Mouse (Mus musculus) E14TG2a.4 (cell line): Measurements from ENCODE around the gene Sco1.

Experiments used
- H3K27me3 ChIP-seq: 2 replicates; pipeline ENCODE4 v1.6.1; 2014; ENCODE audit warnings: low read length, control low read depth; ENCODE audit not compliant: insufficient read depth
- H3K36me3 ChIP-seq: 2 replicates; pipeline ENCODE4 v1.6.1; 2014; ENCODE audit warnings: low read length, control low read depth; ENCODE audit not compliant: insufficient read depth
- H3K4me1 ChIP-seq: replicated peaks from 2 replicates; pipeline ENCODE4 v1.6.1; 2014; ENCODE audit warnings: low read depth, low read length, control low read depth
- H3K4me3 ChIP-seq: replicated peaks from 2 replicates; pipeline ENCODE4 v1.5.1; 2014; ENCODE audit warnings: mild to moderate bottlenecking, low read length
- H3K9me3 ChIP-seq: 2 replicates; pipeline ENCODE4 v1.6.1; 2014; ENCODE audit warnings: low read length, control low read depth
- CTCF ChIP-seq: conservative IDR thresholded peaks from 2 replicates; pipeline ENCODE4 v1.5.1; 2014; ENCODE audit warnings: low read length
- NANOG ChIP-seq: IDR thresholded peaks from 2 replicates; pipeline ENCODE4 v1.6.1; 2014; ENCODE audit warnings: borderline replicate concordance, low read length, mixed read lengths
- POU5F1 ChIP-seq: IDR thresholded peaks from 2 replicates; pipeline ENCODE4 v1.6.1; 2014; ENCODE audit warnings: low read length, borderline replicate concordance

Gene Sco1

GRCm38 (mm10) chr11:67051676-67052320, 672 bp upstream of the Sco1 start:
- Histone ChIP-seq H3K4me1 (peaks cover 72% of the 10 kb centered on the region), H3K27me3 (no peaks in the 10 kb centered on the region), H3K36me3 (peaks cover 48% of the 10 kb centered on the region), H3K4me3 (peak overlapping the region; percentile 100), H3K9me3 (no peaks in the 10 kb centered on the region)
- no peak for TF ChIP-seq CTCF
- TF ChIP-seq POU5F1 = no peak
- TF ChIP-seq NANOG = no peak

GRCm38 (mm10) chr11:67054754-67055365, 2.4 kb downstream of the Sco1 start:
- Histone ChIP-seq H3K4me1 (peaks cover 60% of the 10 kb centered on the region), H3K4me3 (no peak overlapping the region), H3K9me3 (no peaks in the 10 kb centered on the region), H3K27me3 (no peaks in the 10 kb centered on the region), H3K36me3 (peaks cover 74% of the 10 kb centered on the region)
- TF ChIP-seq CTCF (no peak), POU5F1 (no peak)

DNA sequence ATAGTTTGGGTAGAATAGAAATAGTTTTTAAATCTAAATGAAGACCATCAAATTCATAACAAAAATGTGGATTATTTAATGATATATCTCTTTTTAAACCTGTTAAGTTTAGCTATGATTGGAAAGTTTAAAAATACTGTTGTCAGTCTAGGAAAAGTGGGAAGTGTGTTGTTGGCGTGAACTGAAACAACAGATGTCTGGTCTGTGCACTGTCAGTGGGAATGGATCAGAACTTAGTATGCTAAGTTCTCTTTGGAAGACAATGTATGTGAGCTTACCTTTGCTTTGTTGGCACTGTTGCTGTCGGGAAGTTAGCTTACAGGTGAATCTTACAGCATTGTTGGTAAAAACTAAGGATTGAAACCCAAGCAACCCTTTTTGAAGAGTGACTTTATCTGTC, 8.8 kb downstream of the Sco1 start:
- Histone ChIP-seq H3K36me3 (peaks cover 98% of the 10 kb centered on the region), H3K27me3 (no peaks in the 10 kb centered on the region), H3K4me3 (no peak overlapping the region), H3K9me3 (no peaks in the 10 kb centered on the region), H3K4me1 (peaks cover 21% of the 10 kb centered on the region)
- TF ChIP-seq POU5F1 (no peak), CTCF (no peak), NANOG (no peak)

DNA sequence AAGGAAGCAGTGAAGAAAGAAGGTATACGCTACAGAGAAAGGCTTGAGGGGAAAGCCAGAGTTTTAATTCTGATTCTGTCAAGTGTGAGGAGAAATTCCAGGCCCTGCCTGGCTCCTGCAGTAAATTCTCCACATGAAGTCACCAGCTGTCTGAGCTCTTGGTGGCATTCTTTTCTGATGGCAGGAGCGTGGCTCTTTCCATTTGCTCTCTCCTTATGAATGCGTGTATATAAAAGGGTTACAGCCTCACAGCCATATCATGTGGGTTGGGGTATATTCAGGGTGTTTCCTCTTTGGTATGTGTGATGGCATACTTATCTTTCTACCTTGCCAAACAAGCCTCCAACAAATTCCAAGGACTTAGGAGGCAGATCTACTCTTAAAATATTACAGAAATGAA, 10.3 kb downstream of the Sco1 start:
- Histone ChIP-seq H3K4me1 (peaks cover 13% of the 10 kb centered on the region), H3K9me3 (no peaks in the 10 kb centered on the region), H3K4me3 (no peak overlapping the region), H3K27me3 (no peaks in the 10 kb centered on the region), H3K36me3 (peaks cover 96% of the 10 kb centered on the region)
- TF ChIP-seq NANOG (no peak), POU5F1 (no peak), CTCF (no peak)

GRCm38 (mm10) chr11:67067741-67068140, 15.3 kb downstream of the Sco1 start:
- Histone ChIP-seq H3K4me1 (peaks cover 2% of the 10 kb centered on the region; the same call in 1 of the 2 replicates), H3K36me3 (peaks cover 49% of the 10 kb centered on the region), H3K27me3 (0 out of 2 replicates have a peak, but pooled peaks cover 2% of the 10 kb centered on the region), H3K4me3 (no peak overlapping the region), H3K9me3 (no peaks in the 10 kb centered on the region)
- no peak for TF ChIP-seq CTCF
- no peak for TF ChIP-seq NANOG
- no peak for TF ChIP-seq POU5F1

- H3K4me3 ChIP-seq = no peak overlapping the region
- TF ChIP-seq POU5F1 (no peak), CTCF (no peak), NANOG (no peak)
- H3K36me3 ChIP-seq = peaks cover 2% of the 10 kb centered on the region
- peaks cover 11% of the 10 kb centered on the region for H3K27me3 ChIP-seq
- no peaks in the 10 kb centered on the region for H3K9me3 ChIP-seq
- peaks cover 8% of the 10 kb centered on the region for H3K4me1 ChIP-seq
Measured at GRCm38 (mm10) chr11:67072615-67073130, 20.2 kb downstream of the Sco1 start.

GRCm38 (mm10) chr11:67075036-67075435, 22.6 kb downstream of the Sco1 start:
- Histone ChIP-seq H3K27me3 (peaks cover 23% of the 10 kb centered on the region), H3K9me3 (no peaks in the 10 kb centered on the region), H3K36me3 (no peaks in the 10 kb centered on the region), H3K4me1 (peaks cover 11% of the 10 kb centered on the region), H3K4me3 (no peak overlapping the region)
- TF ChIP-seq NANOG = no peak
- no peak for TF ChIP-seq POU5F1
- TF ChIP-seq CTCF = no peak

DNA sequence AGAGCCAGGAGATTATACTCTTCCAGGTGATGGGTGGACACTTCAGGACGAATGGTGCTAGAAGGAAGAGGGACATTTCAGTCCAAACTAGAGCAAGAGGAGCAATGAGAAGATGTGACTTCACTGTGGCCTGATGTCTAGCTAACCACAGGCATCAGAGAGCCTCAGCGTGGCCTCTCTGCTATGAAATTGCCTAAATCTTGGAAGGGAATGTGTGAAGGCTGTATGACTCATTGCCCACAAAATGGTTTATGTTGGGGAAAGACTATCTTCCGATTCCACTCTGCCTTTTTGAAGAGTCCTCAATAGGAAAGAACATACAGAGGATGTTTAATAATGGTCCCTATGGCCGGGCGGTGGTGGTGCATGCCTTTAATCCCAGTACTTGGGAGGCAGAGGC, 24.3 kb downstream of the Sco1 start:
- peaks cover 26% of the 10 kb centered on the region for H3K4me1 ChIP-seq
- H3K27me3 ChIP-seq = peaks cover 23% of the 10 kb centered on the region
- TF ChIP-seq CTCF = no peak
- no peak for TF ChIP-seq POU5F1
- TF ChIP-seq NANOG = no peak
- H3K9me3 ChIP-seq = no peaks in the 10 kb centered on the region
- H3K4me3 ChIP-seq = no peak overlapping the region
- no peaks in the 10 kb centered on the region for H3K36me3 ChIP-seq
